Mouse (Mus musculus) bone marrow, adult 2 months (tissue): ENCODE data around the gene Gins2.

Experiments used
- CTCF ChIP-seq: fragments of 200-500 bp; IDR thresholded peaks from 2 replicates; pipeline ENCODE4 v1.5.1; 2011; ENCODE audit warnings: low read length, control low read depth; ENCODE audit not compliant: control insufficient read depth, insufficient read depth
- POLR2A ChIP-seq: fragments of 200-500 bp; IDR thresholded peaks from 2 replicates; pipeline ENCODE4 v1.6.1; 2011; ENCODE audit warnings: low read depth, mild to moderate bottlenecking, control low read depth, low read length, borderline replicate concordance; ENCODE audit not compliant: control insufficient read depth

- TF ChIP-seq CTCF (peak; percentile 100), POLR2A (no peak)
Measured at GRCm38 (mm10) chr8:120534504-120535368, 54.4 kb downstream of the Gins2 start.
